Mouse (Mus musculus): ENCODE measurements at regions not wholly inside any gene's neighbourhood (a gene's known extent, or its start where the extent isn't known, plus 50 kb on each side); places are given as distances from the start of the nearest gene placed in this dataset.

DNA sequence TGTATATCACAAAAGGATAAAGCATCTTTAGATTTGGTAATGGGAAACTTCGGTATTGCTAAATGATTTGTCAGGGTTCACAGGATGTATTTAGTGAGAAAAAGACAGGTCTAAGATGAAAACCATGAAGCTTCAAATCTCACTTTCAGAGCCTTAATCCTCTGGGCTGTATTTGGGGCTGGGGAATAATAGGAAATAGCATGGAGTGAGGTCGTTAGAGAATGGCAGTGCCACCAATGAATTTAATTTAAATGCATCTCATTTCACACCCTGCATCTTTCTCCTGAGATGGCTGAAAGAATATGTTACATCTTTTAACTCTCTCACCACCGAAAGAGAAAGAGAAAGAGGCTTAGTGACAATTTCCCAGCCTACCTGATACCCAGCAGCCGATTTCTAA lies 1427.2 kb upstream of the Got2 start:
- ATAC-seq (replicated peaks; ENCODE audit: low FRiP score) (0 out of 2 replicates have a peak, but pooled peaks have one; percentile 21), DNase-seq (ENCODE audit: low spot score) (no peak)
- no peak overlapping the region for H3K27ac ChIP-seq (ENCODE audit: low read depth, low read length)
- H3K4me2 ChIP-seq (ENCODE audit: low read depth, low read length, severe bottlenecking): no peak overlapping the region
- no peak overlapping the region for H3K9ac ChIP-seq (ENCODE audit: low read length)
- no peaks in the 10 kb centered on the region for H3K27me3 ChIP-seq (ENCODE audit: control insufficient read depth, insufficient read depth, low read length)
- H3K9me3 ChIP-seq (ENCODE audit: control insufficient read depth, low read length): no peaks in the 10 kb centered on the region; the same call in 1 of the 2 replicates
- no peak overlapping the region for H3K4me3 ChIP-seq (ENCODE audit: low read depth, low read length)
- no peaks in the 10 kb centered on the region for H3K36me3 ChIP-seq (ENCODE audit: control insufficient read depth, insufficient read depth, low read length)
- H3K4me1 ChIP-seq (replicated peaks; ENCODE audit: control insufficient read depth, insufficient read depth, low read length): no peaks in the 10 kb centered on the region
- WGBS: 37% methylated on average over 4 of the region's 4 CpGs

DNA sequence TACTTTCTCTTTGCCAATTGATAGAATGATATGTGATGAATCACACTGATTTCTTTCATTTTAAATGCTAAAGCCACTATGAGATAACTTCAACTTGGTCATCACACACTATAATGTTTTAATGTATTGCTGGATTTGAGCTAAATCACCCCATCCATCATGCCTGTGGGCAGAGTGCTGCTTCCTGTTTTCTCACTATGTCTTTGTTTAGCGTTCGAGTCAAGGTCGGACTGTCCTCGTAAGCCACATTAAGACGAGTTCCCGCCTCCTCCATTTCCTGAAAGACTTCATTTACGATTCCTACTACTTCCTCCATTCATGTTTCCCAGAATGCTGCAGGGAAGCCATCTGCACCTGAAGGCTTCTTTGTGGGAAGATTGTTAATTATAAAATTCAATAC lies 1420.0 kb upstream of the Got2 start:
- H3K4me1 ChIP-seq (replicated peaks; ENCODE audit: control insufficient read depth, insufficient read depth, low read length): no peaks in the 10 kb centered on the region
- no peak overlapping the region for H3K9ac ChIP-seq (ENCODE audit: low read length)
- DNase-seq (ENCODE audit: low spot score): no peak
- H3K27me3 ChIP-seq (ENCODE audit: control insufficient read depth, insufficient read depth, low read length): no peaks in the 10 kb centered on the region
- 77% methylated on average over 7 of the region's 7 CpGs for WGBS
- H3K9me3 ChIP-seq (ENCODE audit: control insufficient read depth, low read length): no peaks in the 10 kb centered on the region
- no peak overlapping the region for H3K4me2 ChIP-seq (ENCODE audit: low read depth, low read length, severe bottlenecking)
- H3K4me3 ChIP-seq (ENCODE audit: low read depth, low read length): no peak overlapping the region
- no peaks in the 10 kb centered on the region for H3K36me3 ChIP-seq (ENCODE audit: control insufficient read depth, insufficient read depth, low read length)
- no peak for ATAC-seq (replicated peaks; ENCODE audit: low FRiP score)
- no peak overlapping the region for H3K27ac ChIP-seq (ENCODE audit: low read depth, low read length)

DNA sequence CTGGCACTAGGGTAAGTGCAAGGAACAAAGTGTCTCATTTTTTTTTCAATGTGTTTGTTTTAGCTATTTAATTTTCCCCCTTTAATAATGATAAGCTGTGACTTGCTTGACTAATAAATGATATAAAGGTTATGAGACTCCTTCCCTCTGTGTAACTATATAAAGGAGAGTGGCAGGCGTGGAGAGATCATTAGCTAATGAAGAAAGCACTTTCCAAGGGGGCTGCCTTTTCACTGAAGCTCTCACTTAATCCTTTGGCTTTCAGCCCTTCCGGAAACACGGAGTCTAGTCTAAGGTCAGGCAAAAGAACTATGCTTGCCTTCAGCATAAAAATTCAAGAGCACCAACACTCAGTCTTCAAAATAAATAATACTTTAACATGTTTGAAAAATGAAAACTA lies 1382.2 kb upstream of the Got2 start:
- Histone ChIP-seq H3K9me3 (ENCODE audit: control insufficient read depth, low read length) (no peaks in the 10 kb centered on the region), H3K27ac (ENCODE audit: low read depth, low read length) (no peak overlapping the region), H3K9ac (ENCODE audit: low read length) (no peak overlapping the region), H3K4me2 (ENCODE audit: low read depth, low read length, severe bottlenecking) (no peak overlapping the region), H3K4me3 (ENCODE audit: low read depth, low read length) (no peak overlapping the region), H3K4me1 (replicated peaks; ENCODE audit: control insufficient read depth, insufficient read depth, low read length) (no peaks in the 10 kb centered on the region), H3K27me3 (ENCODE audit: control insufficient read depth, insufficient read depth, low read length) (no peaks in the 10 kb centered on the region), H3K36me3 (ENCODE audit: control insufficient read depth, insufficient read depth, low read length) (no peaks in the 10 kb centered on the region)
- DNase-seq (ENCODE audit: low spot score) (no peak), ATAC-seq (replicated peaks; ENCODE audit: low FRiP score) (no peak)
- 13% methylated on average over 3 of the region's 3 CpGs for WGBS

DNA sequence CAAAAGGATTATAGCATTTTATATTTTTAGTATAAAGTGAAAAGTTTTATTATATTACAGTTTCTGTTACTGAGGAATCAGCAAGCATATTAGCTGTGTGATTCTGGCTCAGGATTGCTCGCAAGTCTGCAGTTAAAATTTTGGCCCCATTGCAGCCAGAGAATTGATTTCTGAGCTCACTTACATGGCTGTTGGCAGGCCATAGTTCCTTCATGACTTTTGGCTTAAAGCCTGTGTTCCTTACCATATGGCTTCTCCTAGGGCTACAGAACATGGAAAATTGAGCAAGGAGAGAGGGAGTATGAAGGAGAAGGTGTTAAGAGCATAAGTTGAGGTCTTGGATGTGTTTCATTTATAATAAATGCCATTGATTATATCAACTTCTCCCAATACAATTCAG lies 1372.6 kb upstream of the Got2 start:
- Histone ChIP-seq H3K4me1 (replicated peaks; ENCODE audit: control insufficient read depth, insufficient read depth, low read length) (no peaks in the 10 kb centered on the region), H3K4me3 (ENCODE audit: low read depth, low read length) (no peak overlapping the region), H3K27me3 (ENCODE audit: control insufficient read depth, insufficient read depth, low read length) (no peaks in the 10 kb centered on the region), H3K36me3 (ENCODE audit: control insufficient read depth, insufficient read depth, low read length) (no peaks in the 10 kb centered on the region), H3K27ac (ENCODE audit: low read depth, low read length) (no peak overlapping the region), H3K4me2 (ENCODE audit: low read depth, low read length, severe bottlenecking) (no peak overlapping the region), H3K9me3 (ENCODE audit: control insufficient read depth, low read length) (no peaks in the 10 kb centered on the region), H3K9ac (ENCODE audit: low read length) (no peak overlapping the region)
- DNase-seq (ENCODE audit: low spot score): no peak
- no peak for ATAC-seq (replicated peaks; ENCODE audit: low FRiP score)
- 84% methylated on average over 1 of the region's 1 CpGs for WGBS

DNA sequence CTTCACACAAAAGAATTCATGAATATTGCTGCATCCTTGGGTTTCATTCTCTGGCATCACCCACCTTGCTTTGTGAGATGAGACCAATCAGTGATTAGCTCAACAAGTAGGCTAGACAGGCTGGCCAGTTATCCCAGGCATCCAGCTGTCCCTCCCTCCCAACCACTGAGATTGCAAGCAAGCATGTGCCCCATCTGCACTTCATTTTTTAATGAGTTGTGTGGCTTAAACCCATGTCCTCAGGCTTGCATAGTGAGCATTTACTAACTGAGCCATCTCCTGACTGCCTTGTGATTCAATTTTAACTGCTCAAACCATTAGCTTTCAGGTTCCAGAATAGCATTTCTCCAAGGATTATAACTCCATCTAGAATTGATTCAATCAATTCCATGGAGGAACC lies 1365.8 kb upstream of the Got2 start:
- no peak overlapping the region for H3K9ac ChIP-seq (ENCODE audit: low read length)
- H3K27ac ChIP-seq (ENCODE audit: low read depth, low read length): no peak overlapping the region
- DNase-seq (ENCODE audit: low spot score) (no peak), ATAC-seq (replicated peaks; ENCODE audit: low FRiP score) (no peak)
- no peak overlapping the region for H3K4me2 ChIP-seq (ENCODE audit: low read depth, low read length, severe bottlenecking)
- H3K4me1 ChIP-seq (replicated peaks; ENCODE audit: control insufficient read depth, insufficient read depth, low read length): no peaks in the 10 kb centered on the region
- H3K9me3 ChIP-seq (ENCODE audit: control insufficient read depth, low read length): no peaks in the 10 kb centered on the region
- no peak overlapping the region for H3K4me3 ChIP-seq (ENCODE audit: low read depth, low read length)
- H3K27me3 ChIP-seq (ENCODE audit: control insufficient read depth, insufficient read depth, low read length): no peaks in the 10 kb centered on the region
- H3K36me3 ChIP-seq (ENCODE audit: control insufficient read depth, insufficient read depth, low read length): no peaks in the 10 kb centered on the region

DNA sequence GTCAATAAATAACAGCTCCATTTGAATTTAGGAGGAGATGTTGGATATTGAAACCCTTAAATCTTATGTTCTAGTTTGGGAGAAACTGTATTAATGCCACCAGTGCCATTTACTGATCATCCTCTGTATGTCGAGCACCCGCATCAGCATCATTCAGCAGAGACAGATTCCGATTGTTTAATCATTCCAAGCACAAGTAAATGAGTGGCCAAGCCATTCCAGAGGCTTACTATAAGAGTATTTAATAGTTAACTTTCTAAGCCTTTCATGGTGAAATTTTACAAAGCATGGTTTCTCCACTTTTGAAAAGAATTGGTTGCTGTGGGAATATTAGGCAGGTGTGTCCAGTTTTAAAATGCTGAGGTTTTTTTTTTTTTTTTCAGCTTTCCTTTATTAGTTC lies 1363.9 kb upstream of the Got2 start:
- no peak overlapping the region for H3K4me3 ChIP-seq (ENCODE audit: low read depth, low read length)
- DNase-seq (ENCODE audit: low spot score) (no peak), ATAC-seq (replicated peaks; ENCODE audit: low FRiP score) (no peak)
- H3K4me2 ChIP-seq (ENCODE audit: low read depth, low read length, severe bottlenecking): no peak overlapping the region
- H3K4me1 ChIP-seq (replicated peaks; ENCODE audit: control insufficient read depth, insufficient read depth, low read length): no peaks in the 10 kb centered on the region
- no peaks in the 10 kb centered on the region for H3K9me3 ChIP-seq (ENCODE audit: control insufficient read depth, low read length)
- no peaks in the 10 kb centered on the region for H3K27me3 ChIP-seq (ENCODE audit: control insufficient read depth, insufficient read depth, low read length)
- 95% methylated on average over 3 of the region's 3 CpGs for WGBS
- no peaks in the 10 kb centered on the region for H3K36me3 ChIP-seq (ENCODE audit: control insufficient read depth, insufficient read depth, low read length)
- H3K27ac ChIP-seq (ENCODE audit: low read depth, low read length): no peak overlapping the region
- H3K9ac ChIP-seq (ENCODE audit: low read length): no peak overlapping the region

DNA sequence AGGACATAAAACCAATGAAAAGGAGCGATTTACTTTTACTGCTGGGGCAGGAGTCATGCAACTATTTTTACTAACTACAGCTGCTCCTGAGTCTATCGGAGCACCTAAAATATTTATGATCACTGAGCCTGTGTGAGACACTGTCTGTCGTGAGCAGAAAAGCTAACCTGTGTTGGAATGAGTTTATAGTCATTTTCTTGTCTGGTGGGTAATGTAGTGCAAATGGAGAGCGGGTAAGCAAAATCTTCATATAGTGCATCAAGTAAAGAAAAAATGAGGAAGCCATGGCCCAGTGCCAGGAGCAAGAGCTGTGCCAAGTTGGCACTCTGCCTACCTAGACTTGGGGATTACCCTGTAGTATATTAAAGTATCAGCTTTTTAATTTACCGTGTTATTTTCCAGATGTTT lies 1363.1 kb upstream of the Got2 start:
- ATAC-seq (replicated peaks; ENCODE audit: low FRiP score) (no peak), DNase-seq (ENCODE audit: low spot score) (no peak)
- no peaks in the 10 kb centered on the region for H3K4me1 ChIP-seq (replicated peaks; ENCODE audit: control insufficient read depth, insufficient read depth, low read length)
- 86% methylated on average over 5 of the region's 5 CpGs for WGBS
- H3K27ac ChIP-seq (ENCODE audit: low read depth, low read length): no peak overlapping the region
- no peaks in the 10 kb centered on the region for H3K9me3 ChIP-seq (ENCODE audit: control insufficient read depth, low read length)
- no peaks in the 10 kb centered on the region for H3K27me3 ChIP-seq (ENCODE audit: control insufficient read depth, insufficient read depth, low read length)
- no peaks in the 10 kb centered on the region for H3K36me3 ChIP-seq (ENCODE audit: control insufficient read depth, insufficient read depth, low read length)
- H3K4me3 ChIP-seq (ENCODE audit: low read depth, low read length): no peak overlapping the region
- H3K9ac ChIP-seq (ENCODE audit: low read length): no peak overlapping the region
- H3K4me2 ChIP-seq (ENCODE audit: low read depth, low read length, severe bottlenecking): no peak overlapping the region

DNA sequence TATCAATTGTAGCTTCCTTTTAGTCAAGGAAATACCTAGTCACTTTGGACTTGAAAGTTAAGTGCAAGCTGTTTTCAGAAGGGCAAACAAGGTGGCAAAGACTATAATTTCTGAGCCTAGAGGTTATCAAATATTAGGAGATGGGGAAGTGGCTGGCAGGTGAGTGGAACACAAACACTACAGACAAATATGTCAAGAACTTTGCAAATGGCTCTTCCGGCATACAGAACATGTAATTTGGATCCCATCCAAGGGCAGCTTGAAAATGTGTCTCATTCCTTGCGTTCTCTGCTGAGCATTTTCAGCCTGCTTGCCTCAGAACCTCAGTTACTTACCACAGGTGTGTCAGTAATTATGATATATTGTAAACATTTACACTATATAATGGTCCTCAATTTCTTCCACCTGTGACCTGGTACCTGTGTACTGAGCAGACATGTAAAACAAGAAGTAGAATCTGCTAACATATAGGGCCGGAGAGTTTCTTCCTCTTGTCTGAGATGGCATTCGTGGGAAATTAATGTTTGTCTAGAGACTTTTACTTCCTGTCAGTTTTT lies 1346.3 kb upstream of the Got2 start:
- ATAC-seq (replicated peaks; ENCODE audit: low FRiP score) (no peak), DNase-seq (ENCODE audit: low spot score) (no peak)
- no peaks in the 10 kb centered on the region; the same call in 1 of the 2 replicates for H3K9me3 ChIP-seq (ENCODE audit: control insufficient read depth, low read length)
- no peak overlapping the region for H3K4me2 ChIP-seq (ENCODE audit: low read depth, low read length, severe bottlenecking)
- H3K4me3 ChIP-seq (ENCODE audit: low read depth, low read length): no peak overlapping the region
- no peaks in the 10 kb centered on the region for H3K4me1 ChIP-seq (replicated peaks; ENCODE audit: control insufficient read depth, insufficient read depth, low read length)
- H3K27ac ChIP-seq (ENCODE audit: low read depth, low read length): no peak overlapping the region
- H3K9ac ChIP-seq (ENCODE audit: low read length): no peak overlapping the region
- no peaks in the 10 kb centered on the region for H3K27me3 ChIP-seq (ENCODE audit: control insufficient read depth, insufficient read depth, low read length)
- 88% methylated on average over 4 of the region's 4 CpGs for WGBS
- no peaks in the 10 kb centered on the region for H3K36me3 ChIP-seq (ENCODE audit: control insufficient read depth, insufficient read depth, low read length)

DNA sequence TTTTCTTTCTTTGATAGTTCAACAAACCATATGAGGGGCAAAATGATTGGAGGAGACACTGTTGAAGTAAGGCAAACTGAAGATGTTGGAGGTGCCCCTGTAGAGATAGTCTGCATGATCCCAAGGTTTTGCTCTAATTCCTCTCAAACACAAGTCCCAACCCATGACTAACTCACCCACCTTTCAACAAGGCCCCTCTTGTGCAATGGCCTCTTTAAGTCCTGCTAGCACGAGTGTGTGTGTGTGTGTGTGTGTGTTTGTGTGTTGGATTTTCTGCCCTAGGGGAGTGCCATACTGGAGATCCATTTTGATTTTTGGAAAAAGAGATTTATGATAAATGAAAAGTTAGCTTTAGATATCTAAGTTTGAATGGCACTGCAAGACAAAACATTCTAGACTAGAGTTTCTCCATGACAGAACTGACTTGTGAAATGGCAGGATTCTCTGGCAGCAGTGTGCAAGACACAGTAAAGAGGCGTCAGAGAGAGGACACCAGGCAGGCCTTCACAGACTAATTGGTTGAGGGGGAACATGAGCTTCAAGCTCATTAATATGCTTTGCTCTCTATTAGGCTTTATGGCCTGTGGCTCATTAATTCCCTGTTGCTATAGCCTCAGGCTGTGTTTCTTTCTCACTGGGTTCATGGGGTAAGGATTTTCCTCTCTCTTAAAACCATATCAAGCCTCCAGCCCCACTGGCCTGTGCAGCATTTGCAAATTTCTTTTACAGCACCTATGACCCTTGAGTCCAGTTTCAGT lies 1344.5 kb upstream of the Got2 start:
- H3K27me3 ChIP-seq (ENCODE audit: control insufficient read depth, insufficient read depth, low read length): no peaks in the 10 kb centered on the region
- ATAC-seq (replicated peaks; ENCODE audit: low FRiP score): peak; percentile 93
- H3K4me1 ChIP-seq (replicated peaks; ENCODE audit: control insufficient read depth, insufficient read depth, low read length): no peaks in the 10 kb centered on the region
- H3K27ac ChIP-seq (ENCODE audit: low read depth, low read length): no peak overlapping the region
- 39% methylated on average over 2 of the region's 2 CpGs for WGBS
- peak; percentile 56 for DNase-seq (ENCODE audit: low spot score)
- no peaks in the 10 kb centered on the region; the same call in 1 of the 2 replicates for H3K9me3 ChIP-seq (ENCODE audit: control insufficient read depth, low read length)
- H3K36me3 ChIP-seq (ENCODE audit: control insufficient read depth, insufficient read depth, low read length): no peaks in the 10 kb centered on the region
- H3K9ac ChIP-seq (ENCODE audit: low read length): no peak overlapping the region
- no peak overlapping the region for H3K4me2 ChIP-seq (ENCODE audit: low read depth, low read length, severe bottlenecking)
- H3K4me3 ChIP-seq (ENCODE audit: low read depth, low read length): no peak overlapping the region
